Mouse (Mus musculus): ENCODE results near the gene Rabep2. TPM values are rescaled to one million over a fixed set of nuclear protein-coding genes. Genes with fewer than 3 reads are reported as not detected.

The Rabep2 gene
- polyA plus RNA-seq, 1 experiment = 24.7 TPM

GRCm38 (mm10) chr7:126445104-126445815 lies 16.7 kb downstream of the Rabep2 start:
- Histone ChIP-seq H3K4me1 (ENCODE audit: control insufficient read depth, insufficient read depth, low read length) (no peaks in the 10 kb centered on the region), H3K27ac (ENCODE audit: insufficient read depth, low read depth, low read length) (no peak overlapping the region), H3K27me3 (replicated peaks; ENCODE audit: control insufficient read depth, insufficient read depth, low read length) (no peaks in the 10 kb centered on the region), H3K36me3 (ENCODE audit: control insufficient read depth, insufficient read depth, low read length) (peaks cover 5% of the 10 kb centered on the region), H3K4me3 (ENCODE audit: insufficient read depth, low read depth, low read length) (no peak overlapping the region)
- TF ChIP-seq CTCF (conservative IDR thresholded peaks at IDR 0.05; ENCODE audit: insufficient read depth, insufficient read length, low read depth, low read length) (no peak), POLR2A (IDR thresholded peaks at IDR 0.05; ENCODE audit: low read depth, low read length) (no peak)
- no peak for DNase-seq
- WGBS = 96% methylated on average over 15 of the region's 15 CpGs

GRCm38 (mm10) chr7:126446217-126446616 lies 17.7 kb downstream of the Rabep2 start:
- WGBS = 94% methylated on average over 21 of the region's 21 CpGs
- TF ChIP-seq POLR2A (IDR thresholded peaks at IDR 0.05; ENCODE audit: low read depth, low read length) (no peak), CTCF (conservative IDR thresholded peaks at IDR 0.05; ENCODE audit: insufficient read depth, insufficient read length, low read depth, low read length) (no peak)
- Histone ChIP-seq H3K27ac (ENCODE audit: insufficient read depth, low read depth, low read length) (no peak overlapping the region), H3K4me3 (ENCODE audit: insufficient read depth, low read depth, low read length) (no peak overlapping the region), H3K4me1 (ENCODE audit: control insufficient read depth, insufficient read depth, low read length) (no peaks in the 10 kb centered on the region), H3K36me3 (ENCODE audit: control insufficient read depth, insufficient read depth, low read length) (peaks cover 5% of the 10 kb centered on the region), H3K27me3 (replicated peaks; ENCODE audit: control insufficient read depth, insufficient read depth, low read length) (no peaks in the 10 kb centered on the region)
- no peak for DNase-seq

GRCm38 (mm10) chr7:126448481-126448880 lies 19.9 kb downstream of the Rabep2 start:
- TF ChIP-seq CTCF (conservative IDR thresholded peaks at IDR 0.05; ENCODE audit: insufficient read depth, insufficient read length, low read depth, low read length) (no peak), POLR2A (IDR thresholded peaks at IDR 0.05; ENCODE audit: low read depth, low read length) (no peak)
- no peak for DNase-seq
- peaks cover 5% of the 10 kb centered on the region for H3K36me3 ChIP-seq (ENCODE audit: control insufficient read depth, insufficient read depth, low read length)
- no peaks in the 10 kb centered on the region for H3K4me1 ChIP-seq (ENCODE audit: control insufficient read depth, insufficient read depth, low read length)
- no peak overlapping the region for H3K27ac ChIP-seq (ENCODE audit: insufficient read depth, low read depth, low read length)
- 84% methylated on average over 19 of the region's 19 CpGs for WGBS
- H3K27me3 ChIP-seq (replicated peaks; ENCODE audit: control insufficient read depth, insufficient read depth, low read length) = no peaks in the 10 kb centered on the region
- no peak overlapping the region for H3K4me3 ChIP-seq (ENCODE audit: insufficient read depth, low read depth, low read length)

GRCm38 (mm10) chr7:126449991-126450390 lies 21.4 kb downstream of the Rabep2 start:
- TF ChIP-seq CTCF (conservative IDR thresholded peaks at IDR 0.05; ENCODE audit: insufficient read depth, insufficient read length, low read depth, low read length) (no peak), POLR2A (IDR thresholded peaks at IDR 0.05; ENCODE audit: low read depth, low read length) (no peak)
- H3K27ac ChIP-seq (ENCODE audit: insufficient read depth, low read depth, low read length) = no peak overlapping the region
- peaks cover 2% of the 10 kb centered on the region for H3K36me3 ChIP-seq (ENCODE audit: control insufficient read depth, insufficient read depth, low read length)
- H3K27me3 ChIP-seq (replicated peaks; ENCODE audit: control insufficient read depth, insufficient read depth, low read length) = no peaks in the 10 kb centered on the region
- whole genome bisulfite sequencing = 89% methylated on average over 18 of the region's 18 CpGs
- no peak for DNase-seq
- no peak overlapping the region for H3K4me3 ChIP-seq (ENCODE audit: insufficient read depth, low read depth, low read length)
- no peaks in the 10 kb centered on the region for H3K4me1 ChIP-seq (ENCODE audit: control insufficient read depth, insufficient read depth, low read length)

- TF ChIP-seq CTCF (conservative IDR thresholded peaks at IDR 0.05; ENCODE audit: insufficient read depth, insufficient read length, low read depth, low read length) (no peak), POLR2A (IDR thresholded peaks at IDR 0.05; ENCODE audit: low read depth, low read length) (no peak)
- 87% methylated on average over 6 of the region's 6 CpGs for WGBS
- DNase-seq = no peak
Measured at GRCm38 (mm10) chr7:126450641-126451040, 22.1 kb downstream of the Rabep2 start.

GRCm38 (mm10) chr7:126452244-126452643 lies 23.7 kb downstream of the Rabep2 start:
- 93% methylated on average over 3 of the region's 3 CpGs for WGBS
- no peak overlapping the region for H3K4me3 ChIP-seq (ENCODE audit: insufficient read depth, low read depth, low read length)
- H3K27me3 ChIP-seq (replicated peaks; ENCODE audit: control insufficient read depth, insufficient read depth, low read length) = no peaks in the 10 kb centered on the region
- DNase-seq = no peak
- H3K36me3 ChIP-seq (ENCODE audit: control insufficient read depth, insufficient read depth, low read length) = no peaks in the 10 kb centered on the region
- TF ChIP-seq POLR2A (IDR thresholded peaks at IDR 0.05; ENCODE audit: low read depth, low read length) = no peak
- TF ChIP-seq CTCF (conservative IDR thresholded peaks at IDR 0.05; ENCODE audit: insufficient read depth, insufficient read length, low read depth, low read length) = no peak
- H3K4me1 ChIP-seq (ENCODE audit: control insufficient read depth, insufficient read depth, low read length) = no peaks in the 10 kb centered on the region
- H3K27ac ChIP-seq (ENCODE audit: insufficient read depth, low read depth, low read length) = no peak overlapping the region

More at GRCm38 (mm10) chr7:126450641-126451040, 22.1 kb downstream of the Rabep2 start:
- Histone ChIP-seq H3K4me1 (ENCODE audit: control insufficient read depth, insufficient read depth, low read length) (no peaks in the 10 kb centered on the region), H3K27me3 (replicated peaks; ENCODE audit: control insufficient read depth, insufficient read depth, low read length) (no peaks in the 10 kb centered on the region), H3K4me3 (ENCODE audit: insufficient read depth, low read depth, low read length) (no peak overlapping the region), H3K36me3 (ENCODE audit: control insufficient read depth, insufficient read depth, low read length) (no peaks in the 10 kb centered on the region; the same call in 1 of the 2 replicates), H3K27ac (ENCODE audit: insufficient read depth, low read depth, low read length) (no peak overlapping the region)

GRCm38 (mm10) chr7:126453861-126454260 lies 25.3 kb downstream of the Rabep2 start:
- Histone ChIP-seq H3K4me3 (ENCODE audit: insufficient read depth, low read depth, low read length) (no peak overlapping the region), H3K27me3 (replicated peaks; ENCODE audit: control insufficient read depth, insufficient read depth, low read length) (no peaks in the 10 kb centered on the region), H3K36me3 (ENCODE audit: control insufficient read depth, insufficient read depth, low read length) (no peaks in the 10 kb centered on the region), H3K27ac (ENCODE audit: insufficient read depth, low read depth, low read length) (no peak overlapping the region), H3K4me1 (ENCODE audit: control insufficient read depth, insufficient read depth, low read length) (no peaks in the 10 kb centered on the region)
- no peak for DNase-seq
- no peak for TF ChIP-seq POLR2A (IDR thresholded peaks at IDR 0.05; ENCODE audit: low read depth, low read length)
- TF ChIP-seq CTCF (conservative IDR thresholded peaks at IDR 0.05; ENCODE audit: insufficient read depth, insufficient read length, low read depth, low read length) = no peak
- 30% methylated on average over 7 of the region's 7 CpGs for WGBS

All from kidney, adult 2 months (tissue).